Mouse (Mus musculus): Measurements from ENCODE around the gene Rps6ka6. TPM values are rescaled to one million over a fixed set of nuclear protein-coding genes. Genes with fewer than 3 reads are reported as not detected.

The Rps6ka6 gene
- total RNA-seq (2012; rRNA removed) (0.13 TPM in 1 of 2 replicates, not detected in the other), polyA plus RNA-seq (2012; ENCODE audit: insufficient read depth in 1 of 2, insufficient read length in 2 of 2, low read depth in 1 of 2, low replicate concordance in 2 of 2, missing spikeins in 1 of 2) (not detected)

- H3K9me3 ChIP-seq (replicated peaks; ENCODE audit: insufficient read depth, low read length), result no peaks in the 10 kb centered on the region
Observed at GRCm38 (mm10) chrX:111537859-111538258, at the start of gene Rps6ka6. Gene Rps6ka6 (minus strand): TSS chrX:111537959.

GRCm38 (mm10) chrX:111577044-111577443, 39.3 kb upstream of the Rps6ka6 start:
- Histone ChIP-seq H3K79me2 (ENCODE audit: control insufficient read depth, insufficient read depth, low read length, poor library complexity) (no peaks in the 10 kb centered on the region), H3K9me3 (replicated peaks; ENCODE audit: insufficient read depth, low read length) (no peaks in the 10 kb centered on the region), H3K4me1 (ENCODE audit: control insufficient read depth in 1 of 2, insufficient read depth in 2 of 2, low read length in 2 of 2) (peaks cover 0 to 3% of the 10 kb centered on the region in 2 experiments; a peak in 2 of 4 replicates), H3K27ac (ENCODE audit: control insufficient read depth, low read depth, low read length) (no peak overlapping the region), H3K4me3 (ENCODE audit: control insufficient read depth in 1 of 2, insufficient read depth in 1 of 2, low read depth in 2 of 2, low read length in 2 of 2) (no peak overlapping the region), H3K9ac (ENCODE audit: control insufficient read depth, low read depth, low read length, poor library complexity, severe bottlenecking) (no peak overlapping the region), H3K36me3 (ENCODE audit: control insufficient read depth in 1 of 2, insufficient read depth in 2 of 2, low read length in 2 of 2) (no peaks in the 10 kb centered on the region; a peak in 1 of 4 replicates), H3K27me3 (ENCODE audit: control insufficient read depth in 1 of 2, insufficient read depth in 2 of 2, low read length in 2 of 2) (no peaks in the 10 kb centered on the region)
- no peak for DNase-seq (ENCODE audit: low read depth, low spot score)
- TF ChIP-seq GATA1 (IDR thresholded peaks at IDR 0.05; ENCODE audit: low read depth, low read length), result peak; percentile 40; the same call in 1 of the 2 replicates
- TF ChIP-seq ETS1 (IDR thresholded peaks at IDR 0.05; ENCODE audit: low read depth, low read length), result 0 out of 2 replicates have a peak, but pooled peaks have one; percentile 22
- TF ChIP-seq RAD21 (IDR thresholded peaks at IDR 0.05; ENCODE audit: low read depth, low read length), result no peak
- TF ChIP-seq EP300 (IDR thresholded peaks at IDR 0.05; ENCODE audit: low read depth in 1 of 2, low read length in 2 of 2), result peak; percentile 38 to 67; a peak in 3 of 4 replicates
- no peak for TF ChIP-seq SIN3A (IDR thresholded peaks at IDR 0.05; ENCODE audit: low read length)
- peak; percentile 73 for TF ChIP-seq TCF12 (IDR thresholded peaks at IDR 0.05; ENCODE audit: low read depth, low read length)

More at GRCm38 (mm10) chrX:111537859-111538258, at the start of gene Rps6ka6:
- Histone ChIP-seq H3K4me1 (ENCODE audit: control insufficient read depth in 1 of 2, insufficient read depth in 2 of 2, low read length in 2 of 2) (no peaks in the 10 kb centered on the region; a peak in 1 of 4 replicates), H3K4me3 (ENCODE audit: control insufficient read depth in 1 of 2, insufficient read depth in 1 of 2, low read depth in 2 of 2, low read length in 2 of 2) (no peak within 1 kb of the TSS), H3K9ac (ENCODE audit: control insufficient read depth, low read depth, low read length, poor library complexity, severe bottlenecking) (no peak within 1 kb of the TSS), H3K27ac (ENCODE audit: control insufficient read depth, low read depth, low read length) (no peak within 1 kb of the TSS), H3K27me3 (ENCODE audit: control insufficient read depth in 1 of 2, insufficient read depth in 2 of 2, low read length in 2 of 2) (no peaks in the 10 kb centered on the region), H3K79me2 (ENCODE audit: control insufficient read depth, insufficient read depth, low read length, poor library complexity) (no peaks in the 10 kb centered on the region), H3K36me3 (ENCODE audit: control insufficient read depth in 1 of 2, insufficient read depth in 2 of 2, low read length in 2 of 2) (no peaks in the 10 kb centered on the region; a peak in 1 of 4 replicates)
- no peak for DNase-seq (ENCODE audit: low read depth, low spot score)
- TF ChIP-seq MAX (IDR thresholded peaks at IDR 0.05; ENCODE audit: low read length) (no peak), UBTF (IDR thresholded peaks at IDR 0.05; ENCODE audit: borderline replicate concordance, insufficient read depth, low read depth, low read length) (no peak)

- Histone ChIP-seq H3K4me3 (ENCODE audit: control insufficient read depth in 1 of 2, insufficient read depth in 1 of 2, low read depth in 2 of 2, low read length in 2 of 2) (no peak overlapping the region), H3K9ac (ENCODE audit: control insufficient read depth, low read depth, low read length, poor library complexity, severe bottlenecking) (no peak overlapping the region), H3K27me3 (ENCODE audit: control insufficient read depth in 1 of 2, insufficient read depth in 2 of 2, low read length in 2 of 2) (no peaks in the 10 kb centered on the region), H3K79me2 (ENCODE audit: control insufficient read depth, insufficient read depth, low read length, poor library complexity) (no peaks in the 10 kb centered on the region), H3K4me1 (ENCODE audit: control insufficient read depth in 1 of 2, insufficient read depth in 2 of 2, low read length in 2 of 2) (no peaks in the 10 kb centered on the region), H3K9me3 (replicated peaks; ENCODE audit: insufficient read depth, low read length) (no peaks in the 10 kb centered on the region), H3K27ac (ENCODE audit: control insufficient read depth, low read depth, low read length) (no peak overlapping the region), H3K36me3 (ENCODE audit: control insufficient read depth in 1 of 2, insufficient read depth in 2 of 2, low read length in 2 of 2) (no peaks in the 10 kb centered on the region)
- TF ChIP-seq ZC3H11A (IDR thresholded peaks at IDR 0.05; ENCODE audit: low read depth, low read length) (no peak), RCOR1 (IDR thresholded peaks at IDR 0.05; ENCODE audit: low read depth, low read length) (no peak), TCF12 (IDR thresholded peaks at IDR 0.05; ENCODE audit: low read depth, low read length) (no peak)
- DNase-seq (ENCODE audit: low read depth, low spot score), result no peak
Observed at GRCm38 (mm10) chrX:111518206-111518605, 19.6 kb downstream of the Rps6ka6 start.
